In genomic region chr7:83568815-83569214, GRCm38 (mm10) we compare ENCODE assay signal across 6 mouse cellular contexts.
"Had no signal": no experiment of that assay in that cellular context is flagged by ENCODE, and none has a peak within 500 bp of the region (broad histone marks: within the 10 kb centered on the region; RNA-seq: fewer than 3 reads in every experiment).

No protein-coding gene starts in this region.

- H3K27ac ChIP-seq: layer of hippocampus, adult 2 months; limb, embryonic 10.5 days; liver, embryonic 15.5 days; midbrain, embryonic 12.5 days; neural tube, embryonic 13.5 days had no signal

- H3K4me1 ChIP-seq: liver, embryonic 15.5 days; midbrain, embryonic 12.5 days had no signal

- H3K4me2 ChIP-seq: liver, embryonic 11.5 days; liver, embryonic 15.5 days; midbrain, embryonic 12.5 days; neural tube, embryonic 13.5 days had no signal

- H3K27me3 ChIP-seq: liver, embryonic 15.5 days; midbrain, embryonic 12.5 days; neural tube, embryonic 13.5 days had no signal

- H3K9ac ChIP-seq: liver, embryonic 15.5 days; midbrain, embryonic 12.5 days; neural tube, embryonic 13.5 days had no signal

- H3K9me3 ChIP-seq: limb, embryonic 10.5 days; liver, embryonic 15.5 days; midbrain, embryonic 12.5 days; neural tube, embryonic 13.5 days had no signal

- H3K36me3 ChIP-seq: limb, embryonic 10.5 days; liver, embryonic 15.5 days; midbrain, embryonic 12.5 days; neural tube, embryonic 13.5 days had no signal

- H3K4me3 ChIP-seq: layer of hippocampus, adult 2 months; limb, embryonic 10.5 days; liver, embryonic 15.5 days; midbrain, embryonic 12.5 days; neural tube, embryonic 13.5 days had no signal
